Mouse (Mus musculus): ENCODE results near the gene Gm37419.

GRCm38 (mm10) chr16:24021722-24022121 lies 33.4 kb downstream of the Gm37419 start:
- TF ChIP-seq CTCF (IDR thresholded peaks at IDR 0.05; ENCODE audit: borderline replicate concordance, extremely low read depth, insufficient read depth, insufficient read length) (no peak), POLR2A (IDR thresholded peaks at IDR 0.05; ENCODE audit: borderline replicate concordance, extremely low read depth, insufficient read depth, insufficient read length, poor library complexity, severe bottlenecking) (no peak)

Measured in brain, embryonic 14.5 days (tissue).